Mouse (Mus musculus): ENCODE data around the gene Tmem19. TPM values are rescaled to one million over a fixed set of nuclear protein-coding genes. Genes with fewer than 3 reads are reported as not detected.
"Not testable (repeated sequence)": the region's sequence is repeated elsewhere in the genome, so short reads cannot be mapped to it uniquely, and the experiment has no call there.

Tmem19 gene
- polyA plus RNA-seq, 1 experiment: 31.1 TPM

GRCm38 (mm10) chr10:115321317-115322035, 40.8 kb downstream of the Tmem19 start:
- no peak for DNase-seq
- TF ChIP-seq POLR2A (IDR thresholded peaks at IDR 0.05; ENCODE audit: control insufficient read depth, extremely low read depth, insufficient read depth, low read length, poor library complexity) (no peak), CTCF (IDR thresholded peaks at IDR 0.05; ENCODE audit: borderline replicate concordance, control insufficient read depth, extremely low read depth, insufficient read depth, low read length, poor library complexity) (no peak)
- Histone ChIP-seq H3K27ac (ENCODE audit: control insufficient read depth, insufficient read depth, low read length) (no peak overlapping the region), H3K27me3 (ENCODE audit: control insufficient read depth, insufficient read depth, low read length) (no peaks in the 10 kb centered on the region), H3K4me3 (ENCODE audit: control insufficient read depth, insufficient read depth, low read length) (no peak overlapping the region), H3K4me1 (replicated peaks; ENCODE audit: control insufficient read depth, insufficient read depth, low read length) (0 out of 2 replicates have a peak, but pooled peaks cover 1% of the 10 kb centered on the region), H3K36me3 (ENCODE audit: control insufficient read depth, insufficient read depth, low read length) (no peaks in the 10 kb centered on the region)
- 48% methylated on average over 5 of the region's 5 CpGs for WGBS

GRCm38 (mm10) chr10:115318388-115318787, 43.9 kb downstream of the Tmem19 start:
- 58% methylated on average over 3 of the region's 3 CpGs for WGBS
- not testable (repeated sequence) for DNase-seq; H3K27ac ChIP-seq (ENCODE audit: control insufficient read depth, insufficient read depth, low read length); H3K4me1 ChIP-seq (replicated peaks; ENCODE audit: control insufficient read depth, insufficient read depth, low read length); H3K4me3 ChIP-seq (ENCODE audit: control insufficient read depth, insufficient read depth, low read length); H3K36me3 ChIP-seq (ENCODE audit: control insufficient read depth, insufficient read depth, low read length); H3K27me3 ChIP-seq (ENCODE audit: control insufficient read depth, insufficient read depth, low read length)

GRCm38 (mm10) chr10:115316313-115316712, 46.0 kb downstream of the Tmem19 start:
- Histone ChIP-seq H3K4me1 (replicated peaks; ENCODE audit: control insufficient read depth, insufficient read depth, low read length) (peaks cover 22% of the 10 kb centered on the region), H3K4me3 (ENCODE audit: control insufficient read depth, insufficient read depth, low read length) (no peak overlapping the region), H3K27me3 (ENCODE audit: control insufficient read depth, insufficient read depth, low read length) (no peaks in the 10 kb centered on the region), H3K27ac (ENCODE audit: control insufficient read depth, insufficient read depth, low read length) (no peak overlapping the region), H3K36me3 (ENCODE audit: control insufficient read depth, insufficient read depth, low read length) (no peaks in the 10 kb centered on the region)
- WGBS: 83% methylated on average over 11 of the region's 11 CpGs
- no peak for DNase-seq
- TF ChIP-seq POLR2A (IDR thresholded peaks at IDR 0.05; ENCODE audit: control insufficient read depth, extremely low read depth, insufficient read depth, low read length, poor library complexity) (no peak), CTCF (IDR thresholded peaks at IDR 0.05; ENCODE audit: borderline replicate concordance, control insufficient read depth, extremely low read depth, insufficient read depth, low read length, poor library complexity) (no peak)

GRCm38 (mm10) chr10:115315473-115316171, 46.7 kb downstream of the Tmem19 start, which contains the start of gene Rab21:
Gene Rab21 (minus strand): TSS chr10:115315594.
- 1% methylated on average over 48 of the region's 48 CpGs for WGBS
- Histone ChIP-seq H3K27me3 (ENCODE audit: control insufficient read depth, insufficient read depth, low read length) (no peaks in the 10 kb centered on the region), H3K36me3 (ENCODE audit: control insufficient read depth, insufficient read depth, low read length) (no peaks in the 10 kb centered on the region), H3K4me1 (replicated peaks; ENCODE audit: control insufficient read depth, insufficient read depth, low read length) (peaks cover 28% of the 10 kb centered on the region), H3K27ac (ENCODE audit: control insufficient read depth, insufficient read depth, low read length) (peak within 1 kb of the TSS; percentile 77), H3K4me3 (ENCODE audit: control insufficient read depth, insufficient read depth, low read length) (peak within 1 kb of the TSS; percentile 95)
- TF ChIP-seq CTCF (IDR thresholded peaks at IDR 0.05; ENCODE audit: borderline replicate concordance, control insufficient read depth, extremely low read depth, insufficient read depth, low read length, poor library complexity) (peak; percentile 29; the same call in 1 of the 2 replicates), POLR2A (IDR thresholded peaks at IDR 0.05; ENCODE audit: control insufficient read depth, extremely low read depth, insufficient read depth, low read length, poor library complexity) (peak; percentile 95)
- peak; percentile 99 for DNase-seq

- peak; percentile 65 for DNase-seq
- Histone ChIP-seq H3K4me1 (replicated peaks; ENCODE audit: control insufficient read depth, insufficient read depth, low read length) (peaks cover 28% of the 10 kb centered on the region), H3K27me3 (ENCODE audit: control insufficient read depth, insufficient read depth, low read length) (no peaks in the 10 kb centered on the region), H3K4me3 (ENCODE audit: control insufficient read depth, insufficient read depth, low read length) (peak overlapping the region; percentile 95), H3K27ac (ENCODE audit: control insufficient read depth, insufficient read depth, low read length) (peak overlapping the region; percentile 77), H3K36me3 (ENCODE audit: control insufficient read depth, insufficient read depth, low read length) (no peaks in the 10 kb centered on the region)
- 4% methylated on average over 73 of the region's 73 CpGs for WGBS
- TF ChIP-seq POLR2A (IDR thresholded peaks at IDR 0.05; ENCODE audit: control insufficient read depth, extremely low read depth, insufficient read depth, low read length, poor library complexity): no peak
Measured at GRCm38 (mm10) chr10:115314582-115315452, 47.5 kb downstream of the Tmem19 start.

- no peak for TF ChIP-seq CTCF (IDR thresholded peaks at IDR 0.05; ENCODE audit: borderline replicate concordance, control insufficient read depth, extremely low read depth, insufficient read depth, low read length, poor library complexity)
- no peak for TF ChIP-seq POLR2A (IDR thresholded peaks at IDR 0.05; ENCODE audit: control insufficient read depth, extremely low read depth, insufficient read depth, low read length, poor library complexity)
- under 1% methylated on average over 6 of the region's 6 CpGs for WGBS
- Histone ChIP-seq H3K27ac (ENCODE audit: control insufficient read depth, insufficient read depth, low read length) (peak overlapping the region; percentile 77; the same call in 1 of the 2 replicates), H3K27me3 (ENCODE audit: control insufficient read depth, insufficient read depth, low read length) (no peaks in the 10 kb centered on the region), H3K4me3 (ENCODE audit: control insufficient read depth, insufficient read depth, low read length) (peak overlapping the region; percentile 95), H3K4me1 (replicated peaks; ENCODE audit: control insufficient read depth, insufficient read depth, low read length) (peaks cover 28% of the 10 kb centered on the region), H3K36me3 (ENCODE audit: control insufficient read depth, insufficient read depth, low read length) (no peaks in the 10 kb centered on the region)
- DNase-seq: no peak
Measured at GRCm38 (mm10) chr10:115314287-115314581, 48.1 kb downstream of the Tmem19 start.

Data from thymus, adult 2 months (tissue).